Mouse (Mus musculus) 3T3-L1 (cell line): ENCODE data around the gene Ccdc194.

Experiments
- DNase-seq: peaks from one replicate; pipeline ENCODE4 v3.0.0-alpha.2; 2015; ENCODE audit warnings: low read depth, low spot score

The Ccdc194 gene

DNA sequence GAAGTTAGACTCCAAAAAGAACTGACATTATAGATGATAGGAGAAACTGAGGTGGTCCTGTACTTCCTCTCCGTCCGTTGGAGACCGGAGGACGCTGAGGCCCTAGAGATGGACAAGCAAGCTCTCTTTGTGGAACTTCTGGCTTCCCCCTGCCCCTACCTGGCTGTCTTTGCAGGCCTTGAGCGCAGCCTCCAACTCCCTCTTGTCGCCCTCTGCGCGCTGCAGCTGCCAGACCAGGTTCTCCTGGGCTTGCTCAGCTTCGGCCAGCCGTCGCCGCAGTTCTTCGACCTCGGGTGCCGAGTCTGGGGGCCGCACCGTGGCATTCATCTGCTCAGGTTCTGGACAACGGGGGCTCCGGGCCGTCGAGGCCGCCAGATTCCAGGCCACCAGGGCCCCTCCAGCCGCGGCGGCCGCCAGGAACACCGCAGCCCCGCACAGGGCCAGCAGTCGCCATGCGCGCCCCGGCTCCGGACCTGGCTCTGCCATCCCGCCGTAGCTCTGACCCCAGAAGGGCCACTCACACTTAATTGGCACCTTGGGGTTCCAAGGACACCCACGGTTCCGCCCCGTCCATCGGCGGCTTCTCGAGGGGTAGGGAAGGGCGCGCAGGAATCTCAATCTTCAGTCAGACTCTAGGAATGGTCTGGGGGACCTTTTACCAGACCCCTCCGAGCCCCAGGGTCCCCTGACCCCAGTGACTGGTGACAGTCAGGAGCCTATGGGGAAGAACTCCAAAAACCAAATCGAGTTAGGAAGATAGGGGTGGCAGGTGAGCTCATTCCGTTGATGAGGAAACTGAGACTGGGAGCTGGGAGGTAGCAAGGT, at the start of gene Ccdc194:
Gene Ccdc194, minus strand, starts transcription at position 486 of the 825 bp plus-strand sequence.
- no peak for DNase-seq

DNA sequence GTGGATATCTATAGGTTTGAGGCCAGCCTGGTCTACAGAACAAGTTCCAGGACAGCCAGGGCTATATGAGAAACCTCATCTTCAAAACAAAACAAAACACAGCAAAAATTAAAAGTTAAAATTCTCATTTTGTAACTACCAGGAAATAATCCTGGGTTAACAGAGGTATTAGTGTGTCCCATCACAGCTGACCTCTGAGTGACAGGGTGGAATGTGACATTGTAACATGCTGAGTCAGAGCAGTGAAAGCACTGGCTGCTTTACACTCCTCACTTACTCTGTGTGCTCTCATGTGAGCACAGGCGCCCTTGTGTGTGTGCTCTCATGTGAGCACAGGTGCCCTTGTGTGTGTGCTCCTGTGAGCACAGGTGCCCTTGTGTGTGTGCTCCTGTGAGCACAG, 49.5 kb upstream of the Ccdc194 start:
- peak; percentile 47 for DNase-seq

GRCm38 (mm10) chr8:71574426-71574825, 48.9 kb upstream of the Ccdc194 start:
- no peak for DNase-seq

- peak; percentile 69 for DNase-seq
Measured at GRCm38 (mm10) chr8:71572847-71573633, 47.5 kb upstream of the Ccdc194 start.

- DNase-seq: no peak
Measured at GRCm38 (mm10) chr8:71572077-71572476, 46.6 kb upstream of the Ccdc194 start.

DNA sequence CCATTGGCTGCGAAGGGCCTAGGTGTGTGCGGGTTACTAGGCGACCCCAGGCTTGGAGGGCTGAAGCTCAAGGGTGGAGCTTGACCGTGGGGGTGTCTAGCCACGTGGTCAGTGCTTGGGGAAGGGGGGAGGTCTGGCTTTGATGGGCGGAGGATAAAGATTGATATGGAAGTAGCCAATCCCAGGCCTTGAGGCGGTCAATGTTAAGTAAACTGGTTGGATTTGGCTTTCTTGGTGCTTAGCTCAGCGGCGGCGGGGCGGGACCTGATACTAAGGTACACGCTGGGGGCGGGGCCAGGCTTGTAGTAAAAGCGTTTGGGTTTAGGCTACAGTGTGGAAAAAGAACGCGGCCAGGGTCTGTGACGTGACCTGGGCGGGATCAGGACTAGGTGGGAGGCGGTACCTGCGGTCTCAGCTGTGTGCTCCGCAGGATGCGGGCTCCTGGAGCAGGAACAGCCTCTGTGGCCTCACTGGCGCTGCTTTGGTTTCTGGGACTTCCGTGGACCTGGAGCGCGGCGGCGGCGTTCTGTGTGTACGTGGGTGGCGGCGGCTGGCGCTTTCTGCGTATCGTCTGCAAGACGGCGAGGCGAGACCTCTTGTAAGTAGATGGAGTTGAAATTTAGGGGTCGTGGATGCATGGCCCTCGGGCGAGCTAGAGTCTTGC, 44.9 kb upstream of the Ccdc194 start:
- DNase-seq: peak; percentile 98

DNA sequence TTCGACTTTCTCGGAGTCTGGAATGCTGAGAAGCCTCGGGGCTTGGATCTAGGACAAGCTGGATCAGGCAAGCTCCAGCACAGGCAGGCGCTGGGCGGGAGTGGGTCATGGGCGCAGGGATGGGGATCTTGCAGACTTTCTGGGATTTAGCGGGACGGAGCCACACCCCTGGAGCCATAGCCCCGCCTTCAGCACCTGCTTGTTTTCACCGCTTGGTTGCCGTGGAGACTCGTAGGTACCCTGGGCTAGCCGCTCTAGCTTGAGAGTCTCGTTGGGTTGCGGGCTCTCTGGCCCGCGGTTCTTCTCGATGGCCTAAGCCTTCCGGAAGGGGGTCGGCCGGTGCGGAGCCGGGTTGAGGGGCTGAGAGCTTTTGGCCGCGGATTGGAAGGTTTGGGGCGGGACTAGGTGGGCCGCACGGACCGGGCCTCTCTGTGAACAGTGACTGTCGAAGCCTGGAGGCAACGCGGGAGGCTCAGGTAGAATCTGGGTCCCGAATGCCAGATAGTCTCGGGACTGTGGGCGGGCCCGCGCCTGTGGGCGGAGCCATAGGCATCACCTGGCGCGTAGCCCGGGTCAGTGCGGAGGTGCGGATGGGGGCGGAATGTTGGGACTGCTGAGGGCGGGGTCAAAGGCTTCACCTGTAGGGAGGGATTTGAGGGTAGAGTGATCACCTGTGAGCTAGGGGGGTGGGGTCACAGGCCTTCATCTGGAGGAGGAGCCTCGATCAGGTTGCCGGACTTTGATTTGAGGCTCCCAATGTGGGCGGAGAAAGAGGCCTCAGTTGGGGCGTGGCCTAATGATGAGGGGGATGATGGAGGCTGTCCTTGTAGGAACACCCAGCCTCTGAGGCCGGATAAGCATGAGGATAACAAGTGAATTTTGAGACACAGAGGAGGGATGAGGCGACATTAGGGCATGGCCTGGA, 44.1 kb upstream of the Ccdc194 start:
- DNase-seq: peak; percentile 89

- no peak for DNase-seq
Measured at GRCm38 (mm10) chr8:71568941-71569340, 43.4 kb upstream of the Ccdc194 start.

DNA sequence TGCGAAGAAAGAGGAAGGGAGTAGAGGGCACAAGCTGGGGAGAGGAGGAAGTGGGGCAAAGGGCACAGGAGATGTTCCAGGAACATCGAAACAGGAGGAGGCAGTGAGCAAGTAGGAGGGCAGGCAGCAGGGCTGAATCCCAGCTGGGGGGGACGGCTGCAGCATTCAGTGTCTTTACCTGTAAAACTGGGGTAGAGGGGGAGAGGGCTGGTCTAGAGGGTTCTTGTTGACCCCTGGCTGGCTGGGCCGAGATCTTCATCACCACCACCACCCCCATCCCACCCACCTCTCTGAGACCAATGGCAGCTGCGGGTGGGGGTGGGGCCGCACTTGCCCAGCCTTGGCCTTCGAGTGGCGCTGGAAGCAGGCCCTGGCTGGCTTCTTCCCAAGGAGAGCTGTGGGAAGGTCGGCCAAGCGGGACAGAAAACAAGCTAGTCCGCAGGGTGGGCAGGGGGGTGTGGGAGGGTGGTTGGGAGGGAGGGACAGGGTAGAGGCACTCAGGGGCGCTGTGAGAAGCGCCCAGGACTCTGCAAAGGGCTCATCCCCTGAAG, 43.0 kb upstream of the Ccdc194 start, which contains the start of gene Slc27a1:
Gene Slc27a1, plus strand, starts transcription at position 496 of the 551 bp plus-strand sequence.
- no peak for DNase-seq

DNA sequence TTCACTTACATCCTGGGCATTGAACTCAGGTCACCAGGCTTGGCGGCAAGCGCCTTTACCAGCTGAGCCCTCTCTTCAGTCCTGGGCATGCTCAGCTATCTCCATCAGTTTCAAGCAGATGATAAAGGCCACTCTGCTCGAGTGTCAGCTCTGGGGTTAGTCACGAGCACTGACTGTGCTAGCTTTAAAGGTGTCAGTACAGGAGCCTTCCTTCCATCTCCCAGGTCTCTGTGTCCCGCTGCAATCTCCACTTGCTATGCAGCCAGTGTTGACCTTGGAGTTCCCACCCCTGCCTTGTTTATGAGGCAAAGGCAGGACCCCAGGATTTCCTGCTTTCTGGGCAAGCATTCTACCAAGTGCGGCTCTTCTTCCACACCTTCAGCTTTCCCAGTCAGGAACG, 42.1 kb upstream of the Ccdc194 start:
- no peak for DNase-seq

DNA sequence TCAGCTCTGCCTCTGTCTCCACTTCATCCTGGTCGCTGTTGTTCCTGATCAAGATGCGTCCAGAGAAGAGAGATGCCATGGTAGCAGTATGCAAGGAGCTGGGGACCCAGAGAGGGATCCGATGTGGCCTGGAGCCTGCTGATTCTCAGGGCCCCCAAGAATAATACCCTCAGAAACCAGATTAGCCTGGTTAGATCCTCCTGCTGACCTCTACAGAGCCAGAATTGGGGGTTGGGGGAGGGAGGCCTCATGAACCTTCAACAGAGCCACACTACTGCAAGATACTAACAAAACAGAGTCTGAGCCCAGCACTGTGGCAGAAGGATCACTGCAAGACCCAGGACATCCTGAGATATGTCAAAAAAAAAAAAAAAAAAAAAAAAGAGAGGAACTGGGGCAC, 41.0 kb upstream of the Ccdc194 start, which contains the start of gene Nxnl1:
Gene Nxnl1, minus strand, starts transcription at position 101 of the 400 bp plus-strand sequence.
- no peak for DNase-seq

DNA sequence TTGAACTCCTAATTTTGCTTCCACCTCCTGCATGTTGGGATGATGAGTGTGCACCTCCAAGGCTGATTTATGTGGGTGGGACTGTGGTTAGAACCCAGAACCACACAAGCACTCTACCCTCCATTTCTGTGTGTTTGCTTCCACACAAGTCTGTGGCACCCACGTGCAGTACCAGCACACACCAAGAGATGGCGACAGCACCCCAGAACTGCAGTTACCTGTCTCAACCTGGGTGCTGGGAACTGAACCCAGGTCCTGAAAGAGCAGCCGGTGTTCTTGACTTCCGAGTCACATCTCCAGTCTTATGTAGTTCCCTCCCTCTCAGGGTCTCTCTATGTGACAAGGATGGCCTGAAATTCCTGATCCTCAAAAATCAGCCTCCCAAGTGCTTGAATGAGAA, 38.5 kb upstream of the Ccdc194 start:
- no peak for DNase-seq

DNA sequence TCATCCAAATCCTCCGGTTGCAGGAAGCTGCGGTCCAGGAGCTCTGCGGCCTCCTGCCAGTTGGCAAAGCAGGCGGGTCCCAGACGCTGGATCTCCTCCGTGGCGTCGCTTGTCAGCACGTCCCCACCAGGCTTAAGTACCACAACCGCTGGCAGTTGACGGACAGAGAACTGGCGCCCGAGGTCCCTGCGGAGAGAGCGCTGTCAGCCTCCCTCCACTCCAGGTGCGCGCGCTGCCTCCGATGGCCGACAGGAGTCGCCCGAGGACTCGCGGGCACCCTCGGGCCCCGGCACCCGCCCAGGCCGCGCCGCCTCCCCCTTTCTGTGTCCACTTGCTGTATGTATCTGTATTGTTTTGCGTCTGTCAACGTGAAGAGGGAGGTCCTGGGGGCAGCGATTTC, 37.2 kb upstream of the Ccdc194 start:
- peak; percentile 35 for DNase-seq

GRCm38 (mm10) chr8:71561401-71561800, 35.9 kb upstream of the Ccdc194 start:
- peak; percentile 82 for DNase-seq

- no peak for DNase-seq
Measured at GRCm38 (mm10) chr8:71560765-71561164, 35.3 kb upstream of the Ccdc194 start.

DNA sequence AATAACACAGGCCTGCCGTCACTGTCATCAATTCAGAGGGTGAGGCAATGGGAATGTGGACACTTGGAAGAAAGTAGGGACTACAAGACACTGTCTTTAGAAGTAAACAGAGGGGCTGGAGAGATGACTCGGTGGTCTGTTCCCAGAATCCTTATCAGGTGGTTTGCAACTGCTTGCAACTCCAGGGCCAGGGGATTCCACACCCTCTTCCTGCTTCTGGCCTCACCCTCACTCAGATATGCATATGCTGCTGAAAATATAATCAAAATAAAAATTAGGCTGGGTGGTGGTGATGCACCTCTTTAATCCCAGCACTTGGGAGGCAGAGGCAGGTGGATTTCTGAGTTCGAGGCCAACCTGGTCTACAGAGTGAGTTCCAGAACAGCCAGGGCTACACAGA, 34.6 kb upstream of the Ccdc194 start:
- DNase-seq: no peak

- DNase-seq: no peak
Measured at GRCm38 (mm10) chr8:71558958-71559690, 33.6 kb upstream of the Ccdc194 start.

DNA sequence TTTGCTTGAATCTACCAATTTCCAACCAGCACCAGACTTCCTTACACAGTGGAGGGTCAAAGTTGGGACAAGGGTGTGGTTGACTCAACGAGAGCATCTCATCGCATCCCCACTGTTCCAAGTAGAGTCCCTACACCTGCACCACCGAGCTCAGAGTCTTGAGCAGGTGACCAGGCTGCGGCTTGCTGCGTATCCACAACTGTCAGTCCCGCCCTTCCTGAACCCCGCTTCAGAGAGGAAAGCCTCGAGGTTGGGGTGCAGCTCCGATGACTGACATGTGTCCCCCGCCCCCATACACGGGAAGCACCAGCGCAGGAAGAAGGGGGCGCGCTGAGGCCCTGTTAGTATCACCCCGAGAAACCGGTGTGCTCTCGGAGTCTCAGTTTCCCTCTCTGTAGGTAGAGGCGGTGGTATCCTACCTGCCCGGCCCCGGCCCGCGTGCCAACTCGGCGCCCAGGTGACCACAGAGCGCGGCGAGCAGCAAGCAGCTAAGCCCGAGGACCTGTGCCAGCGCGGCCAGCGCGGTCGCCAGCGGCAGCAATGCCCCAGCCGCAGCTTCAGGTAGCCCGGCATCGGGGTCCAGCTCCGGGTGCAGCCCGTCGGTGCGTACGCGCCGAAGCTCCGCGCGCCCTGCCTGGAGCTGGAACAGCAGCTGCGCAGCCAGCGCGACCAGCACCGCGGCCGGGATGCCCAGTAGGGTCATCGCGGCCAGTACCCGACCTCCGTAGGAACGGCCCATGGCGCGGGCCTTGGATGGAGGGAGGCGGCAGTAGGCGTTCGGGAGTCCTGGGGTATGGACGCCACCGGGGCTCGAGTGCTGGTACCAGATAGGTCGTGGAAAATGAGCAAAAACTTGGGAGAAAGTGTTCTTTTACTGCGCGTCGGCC, 32.8 kb upstream of the Ccdc194 start, which contains the start of gene Tmem221:
Gene Tmem221, minus strand, starts transcription at position 801 of the 887 bp plus-strand sequence.
- no peak for DNase-seq

DNA sequence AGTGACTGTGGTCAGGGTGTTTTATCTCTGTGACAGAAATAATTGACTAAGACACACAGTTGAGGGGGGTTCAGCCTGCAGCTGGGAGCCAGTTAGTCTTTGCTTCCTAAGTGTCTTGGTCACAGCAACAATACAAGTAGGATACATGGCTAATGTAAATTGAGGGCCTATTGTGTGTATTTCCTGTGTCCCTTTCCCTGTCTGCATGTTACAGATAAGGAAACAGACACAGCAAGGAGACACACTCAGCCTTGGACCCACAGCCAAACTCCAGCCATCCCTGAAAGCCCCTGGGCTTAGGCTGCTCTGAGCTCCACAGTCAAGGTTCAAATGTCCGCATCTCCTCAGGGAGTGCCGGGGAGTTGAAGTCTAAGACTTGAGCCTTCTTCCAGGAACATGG, 29.1 kb upstream of the Ccdc194 start:
- DNase-seq: no peak
